Mouse (Mus musculus): ENCODE data around the gene Gdf5. TPM values are rescaled to one million over a fixed set of nuclear protein-coding genes. Genes with fewer than 3 reads are reported as not detected.

Gdf5 gene
- polyA plus RNA-seq, 1 experiment: 0.17 TPM

GRCm38 (mm10) chr2:155961862-155962261 lies 16.7 kb upstream of the Gdf5 start:
- Histone ChIP-seq H3K4me3 (ENCODE audit: insufficient read depth, low read length) (no peak overlapping the region), H3K4me1 (ENCODE audit: control insufficient read depth, insufficient read depth, low read length) (no peaks in the 10 kb centered on the region; the same call in 1 of the 2 replicates), H3K27ac (ENCODE audit: insufficient read depth, low read length) (no peak overlapping the region)
- TF ChIP-seq CTCF (IDR thresholded peaks at IDR 0.05; ENCODE audit: extremely low read depth, insufficient read depth, low read length) (no peak), POLR2A (IDR thresholded peaks at IDR 0.05; ENCODE audit: extremely low read depth, insufficient read depth, low read length) (no peak)

DNA sequence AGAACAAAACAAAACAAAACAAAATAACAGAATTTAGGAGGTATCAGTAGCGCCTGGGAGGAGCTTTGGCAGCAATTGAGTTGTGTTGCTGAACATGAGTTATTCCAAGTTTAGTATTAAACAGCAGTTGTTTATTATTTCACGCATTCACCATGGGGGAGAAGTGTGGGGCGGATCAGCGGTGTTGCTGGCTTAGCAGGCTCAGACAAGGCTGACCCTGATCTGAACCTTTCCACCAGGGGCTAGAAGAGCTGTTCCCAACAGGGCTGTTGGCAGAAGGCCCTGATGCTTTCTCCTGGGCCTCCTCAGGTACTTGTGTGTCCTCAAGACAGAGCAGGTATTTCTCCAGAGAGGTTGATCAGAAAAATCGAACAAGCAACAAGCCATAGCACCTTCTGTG lies 14.8 kb upstream of the Gdf5 start:
- TF ChIP-seq CTCF (IDR thresholded peaks at IDR 0.05; ENCODE audit: extremely low read depth, insufficient read depth, low read length) (no peak), POLR2A (IDR thresholded peaks at IDR 0.05; ENCODE audit: extremely low read depth, insufficient read depth, low read length) (no peak)
- no peak overlapping the region for H3K27ac ChIP-seq (ENCODE audit: insufficient read depth, low read length)
- no peak overlapping the region for H3K4me3 ChIP-seq (ENCODE audit: insufficient read depth, low read length)
- H3K4me1 ChIP-seq (ENCODE audit: control insufficient read depth, insufficient read depth, low read length): no peaks in the 10 kb centered on the region; the same call in 1 of the 2 replicates

- H3K27ac ChIP-seq (ENCODE audit: insufficient read depth, low read length): peak within 1 kb of the TSS; percentile 71
Measured at GRCm38 (mm10) chr2:155956134-155957059, 11.2 kb upstream of the Gdf5 start, which contains the start of gene Cep250. TSS of gene Cep250 (plus strand) at chr2:155956458.

GRCm38 (mm10) chr2:155952006-155952405 lies 6.8 kb upstream of the Gdf5 start:
- TF ChIP-seq CTCF (IDR thresholded peaks at IDR 0.05; ENCODE audit: extremely low read depth, insufficient read depth, low read length) (peak; percentile 64), POLR2A (IDR thresholded peaks at IDR 0.05; ENCODE audit: extremely low read depth, insufficient read depth, low read length) (no peak)
- Histone ChIP-seq H3K27ac (ENCODE audit: insufficient read depth, low read length) (no peak overlapping the region), H3K4me3 (ENCODE audit: insufficient read depth, low read length) (no peak overlapping the region)

More at GRCm38 (mm10) chr2:155956134-155957059, 11.2 kb upstream of the Gdf5 start, which contains the start of gene Cep250:
- H3K4me3 ChIP-seq (ENCODE audit: insufficient read depth, low read length): peak within 1 kb of the TSS; percentile 42
- no peaks in the 10 kb centered on the region; the same call in 1 of the 2 replicates for H3K4me1 ChIP-seq (ENCODE audit: control insufficient read depth, insufficient read depth, low read length)
- TF ChIP-seq POLR2A (IDR thresholded peaks at IDR 0.05; ENCODE audit: extremely low read depth, insufficient read depth, low read length) (peak; percentile 74), CTCF (IDR thresholded peaks at IDR 0.05; ENCODE audit: extremely low read depth, insufficient read depth, low read length) (no peak)

GRCm38 (mm10) chr2:155949362-155949761 lies 4.2 kb upstream of the Gdf5 start:
- Histone ChIP-seq H3K4me1 (ENCODE audit: control insufficient read depth, insufficient read depth, low read length) (no peaks in the 10 kb centered on the region), H3K4me3 (ENCODE audit: insufficient read depth, low read length) (no peak overlapping the region), H3K27ac (ENCODE audit: insufficient read depth, low read length) (no peak overlapping the region)
- TF ChIP-seq POLR2A (IDR thresholded peaks at IDR 0.05; ENCODE audit: extremely low read depth, insufficient read depth, low read length) (no peak), CTCF (IDR thresholded peaks at IDR 0.05; ENCODE audit: extremely low read depth, insufficient read depth, low read length) (no peak)

More at GRCm38 (mm10) chr2:155952006-155952405, 6.8 kb upstream of the Gdf5 start:
- no peaks in the 10 kb centered on the region for H3K4me1 ChIP-seq (ENCODE audit: control insufficient read depth, insufficient read depth, low read length)

- Histone ChIP-seq H3K4me3 (ENCODE audit: insufficient read depth, low read length) (no peak overlapping the region), H3K27ac (ENCODE audit: insufficient read depth, low read length) (no peak overlapping the region), H3K4me1 (ENCODE audit: control insufficient read depth, insufficient read depth, low read length) (no peaks in the 10 kb centered on the region)
- TF ChIP-seq POLR2A (IDR thresholded peaks at IDR 0.05; ENCODE audit: extremely low read depth, insufficient read depth, low read length) (no peak), CTCF (IDR thresholded peaks at IDR 0.05; ENCODE audit: extremely low read depth, insufficient read depth, low read length) (no peak)
Measured at GRCm38 (mm10) chr2:155947390-155948002, 2.3 kb upstream of the Gdf5 start.

- Histone ChIP-seq H3K4me3 (ENCODE audit: insufficient read depth, low read length) (no peak overlapping the region), H3K27ac (ENCODE audit: insufficient read depth, low read length) (no peak overlapping the region), H3K4me1 (ENCODE audit: control insufficient read depth, insufficient read depth, low read length) (no peaks in the 10 kb centered on the region)
- TF ChIP-seq CTCF (IDR thresholded peaks at IDR 0.05; ENCODE audit: extremely low read depth, insufficient read depth, low read length) (no peak), POLR2A (IDR thresholded peaks at IDR 0.05; ENCODE audit: extremely low read depth, insufficient read depth, low read length) (no peak)
Measured at GRCm38 (mm10) chr2:155946499-155946898, 1.3 kb upstream of the Gdf5 start.

- Histone ChIP-seq H3K27ac (ENCODE audit: insufficient read depth, low read length) (no peak overlapping the region), H3K4me3 (ENCODE audit: insufficient read depth, low read length) (no peak overlapping the region), H3K4me1 (ENCODE audit: control insufficient read depth, insufficient read depth, low read length) (no peaks in the 10 kb centered on the region)
- TF ChIP-seq POLR2A (IDR thresholded peaks at IDR 0.05; ENCODE audit: extremely low read depth, insufficient read depth, low read length) (no peak), CTCF (IDR thresholded peaks at IDR 0.05; ENCODE audit: extremely low read depth, insufficient read depth, low read length) (peak; percentile 84)
Measured at GRCm38 (mm10) chr2:155946069-155946468, 902 bp upstream of the Gdf5 start.

- Histone ChIP-seq H3K27ac (ENCODE audit: insufficient read depth, low read length) (no peak overlapping the region), H3K4me3 (ENCODE audit: insufficient read depth, low read length) (no peak overlapping the region), H3K4me1 (ENCODE audit: control insufficient read depth, insufficient read depth, low read length) (no peaks in the 10 kb centered on the region)
- TF ChIP-seq CTCF (IDR thresholded peaks at IDR 0.05; ENCODE audit: extremely low read depth, insufficient read depth, low read length) (no peak), POLR2A (IDR thresholded peaks at IDR 0.05; ENCODE audit: extremely low read depth, insufficient read depth, low read length) (no peak)
Measured at GRCm38 (mm10) chr2:155945580-155945979, 413 bp upstream of the Gdf5 start.

Measured in cortical plate, adult 2 months (tissue).